Mouse (Mus musculus): ENCODE measurements around the gene Grb14. TPM values are rescaled to one million over a fixed set of nuclear protein-coding genes. Genes with fewer than 3 reads are reported as not detected.

The Grb14 gene
- total RNA-seq, 1 experiment from 2014 or later: not detected

- ATAC-seq (replicated peaks in 1 of 2; ENCODE audit: insufficient read depth in 1 of 2, low FRiP score in 2 of 2, low TSS enrichment in 1 of 2, low read depth in 1 of 2, poor library complexity in 2 of 2, severe bottlenecking in 2 of 2): no peak
These were observed 77.3 kb downstream of the Grb14 start for GRCm38 (mm10) chr2:64947484-64947883.

- ATAC-seq (replicated peaks in 1 of 2; ENCODE audit: insufficient read depth in 1 of 2, low FRiP score in 2 of 2, low TSS enrichment in 1 of 2, low read depth in 1 of 2, poor library complexity in 2 of 2, severe bottlenecking in 2 of 2): no peak
These were observed 103.9 kb downstream of the Grb14 start for GRCm38 (mm10) chr2:64920879-64921278.

- ATAC-seq (replicated peaks in 1 of 2; ENCODE audit: insufficient read depth in 1 of 2, low FRiP score in 2 of 2, low TSS enrichment in 1 of 2, low read depth in 1 of 2, poor library complexity in 2 of 2, severe bottlenecking in 2 of 2): peak in 1 of 2 experiments; percentile 22; a peak in 1 of 4 replicates
These were observed 109.3 kb downstream of the Grb14 start for GRCm38 (mm10) chr2:64915448-64915847.

GRCm38 (mm10) chr2:64904877-64905276 is 119.9 kb downstream of the Grb14 start:
- ATAC-seq (replicated peaks in 1 of 2; ENCODE audit: insufficient read depth in 1 of 2, low FRiP score in 2 of 2, low TSS enrichment in 1 of 2, low read depth in 1 of 2, poor library complexity in 2 of 2, severe bottlenecking in 2 of 2): no peak

GRCm38 (mm10) chr2:64897844-64898243 is 126.9 kb downstream of the Grb14 start:
- ATAC-seq (replicated peaks in 1 of 2; ENCODE audit: insufficient read depth in 1 of 2, low FRiP score in 2 of 2, low TSS enrichment in 1 of 2, low read depth in 1 of 2, poor library complexity in 2 of 2, severe bottlenecking in 2 of 2): no peak

- no peak for ATAC-seq (replicated peaks in 1 of 2; ENCODE audit: insufficient read depth in 1 of 2, low FRiP score in 2 of 2, low TSS enrichment in 1 of 2, low read depth in 1 of 2, poor library complexity in 2 of 2, severe bottlenecking in 2 of 2)
These were observed 131.6 kb downstream of the Grb14 start for GRCm38 (mm10) chr2:64893233-64893632.

GRCm38 (mm10) chr2:64887098-64887757 is 137.6 kb downstream of the Grb14 start:
- ATAC-seq (replicated peaks in 1 of 2; ENCODE audit: insufficient read depth in 1 of 2, low FRiP score in 2 of 2, low TSS enrichment in 1 of 2, low read depth in 1 of 2, poor library complexity in 2 of 2, severe bottlenecking in 2 of 2): no peak

- ATAC-seq (replicated peaks in 1 of 2; ENCODE audit: insufficient read depth in 1 of 2, low FRiP score in 2 of 2, low TSS enrichment in 1 of 2, low read depth in 1 of 2, poor library complexity in 2 of 2, severe bottlenecking in 2 of 2): no peak
These were observed 139.1 kb downstream of the Grb14 start for GRCm38 (mm10) chr2:64885696-64886095.

GRCm38 (mm10) chr2:64878275-64878674 is 146.5 kb downstream of the Grb14 start:
- ATAC-seq (replicated peaks in 1 of 2; ENCODE audit: insufficient read depth in 1 of 2, low FRiP score in 2 of 2, low TSS enrichment in 1 of 2, low read depth in 1 of 2, poor library complexity in 2 of 2, severe bottlenecking in 2 of 2): no peak

Other genes starting within 250 kb of the Grb14 start
- gene Cobll1, start 214.4 kb upstream of the Grb14 start, total RNA-seq (2017): 14.9 and 15.3 TPM in 2 replicates